Mouse (Mus musculus) splenic B cell, adult 2 months (primary cell): ENCODE results near the gene Hoxa3.

Experiments used
- DNase-seq: peaks from one replicate; pipeline ENCODE4 v3.0.0-alpha.2; 2011; ENCODE audit warnings: low read depth, low spot score
- H3K27me3 ChIP-seq: 2 replicates; pipeline ENCODE4 v1.6.1; 2012; ENCODE audit warnings: mild to moderate bottlenecking, low read length, moderate library complexity, mixed read lengths; ENCODE audit not compliant: control insufficient read depth, poor library complexity, insufficient read depth, severe bottlenecking
- H3K36me3 ChIP-seq: 2 replicates; pipeline ENCODE4 v1.6.1; 2012; ENCODE audit warnings: mild to moderate bottlenecking, low read length, moderate library complexity, mixed read lengths; ENCODE audit not compliant: control insufficient read depth, poor library complexity, insufficient read depth, severe bottlenecking

Gene Hoxa3

DNA sequence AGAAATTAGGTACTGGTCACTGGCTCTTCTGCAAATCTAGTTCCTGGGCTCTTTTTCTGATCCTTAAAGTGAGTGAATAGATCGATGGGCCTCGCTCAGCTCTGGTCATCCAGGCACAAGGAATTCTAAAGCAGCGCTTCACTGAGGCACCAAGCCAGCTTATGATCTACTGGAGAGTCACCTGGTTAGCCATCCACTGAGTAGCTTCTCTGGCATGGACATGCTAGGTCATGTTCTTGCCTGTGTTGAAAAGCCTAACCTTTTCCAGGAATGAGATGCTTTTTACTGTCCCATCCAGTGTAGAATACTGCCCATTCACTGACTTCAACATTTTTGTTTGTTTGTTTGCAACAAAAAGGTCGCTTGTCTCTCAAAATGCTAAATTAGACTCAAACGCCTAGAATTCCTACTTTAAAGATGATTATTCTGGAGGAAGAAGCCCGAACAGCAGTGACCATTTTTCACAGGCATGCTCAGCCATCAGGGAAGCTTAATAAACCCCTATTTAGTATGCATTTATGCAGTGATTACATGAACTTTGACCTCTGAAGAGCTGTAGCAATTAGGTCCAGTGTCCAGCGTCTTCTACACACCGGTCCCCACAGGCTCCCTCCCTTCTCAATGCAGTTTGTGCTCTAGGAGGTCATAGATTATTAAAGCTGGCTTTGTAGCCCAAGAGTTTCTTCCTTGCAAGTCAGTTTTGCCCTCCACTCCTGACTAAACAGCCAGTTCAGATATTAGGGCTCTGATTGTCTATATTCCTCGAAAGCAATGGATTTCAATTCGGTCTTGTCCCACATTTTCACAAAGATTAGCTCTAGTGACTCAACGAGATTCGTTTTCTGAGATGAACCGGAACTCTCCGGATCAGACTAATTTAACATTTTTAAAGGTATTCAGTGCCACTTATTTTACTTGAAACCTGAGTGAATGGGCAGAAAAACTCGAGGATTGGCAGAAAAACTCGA is 60.6 kb downstream of the Hoxa3 start:
- no peak for DNase-seq
- H3K27me3 ChIP-seq, result peaks cover 1% of the 10 kb centered on the region; the same call in 1 of the 2 replicates
- no peaks in the 10 kb centered on the region for H3K36me3 ChIP-seq

DNA sequence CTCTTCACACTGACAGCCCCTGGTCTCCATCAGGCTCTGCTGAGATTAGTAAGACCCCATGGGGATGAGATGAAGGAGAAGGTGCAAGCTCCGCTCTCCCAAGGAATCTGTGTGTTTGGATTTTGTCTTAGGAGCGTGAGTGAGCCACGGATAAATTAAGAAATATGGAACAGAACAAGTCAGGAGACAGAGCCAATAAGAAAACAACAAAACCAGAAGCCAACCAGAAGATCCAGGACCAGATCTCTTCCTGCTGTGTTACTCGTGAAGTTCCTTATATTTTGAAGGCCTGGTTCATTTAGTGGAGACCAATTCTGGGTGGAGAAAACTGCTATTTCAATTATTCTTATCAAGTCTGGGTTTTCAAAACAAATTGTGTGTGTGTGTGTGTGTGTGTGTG is 61.6 kb downstream of the Hoxa3 start:
- H3K27me3 ChIP-seq, result peaks cover 1% of the 10 kb centered on the region; the same call in 1 of the 2 replicates
- no peak for DNase-seq

DNA sequence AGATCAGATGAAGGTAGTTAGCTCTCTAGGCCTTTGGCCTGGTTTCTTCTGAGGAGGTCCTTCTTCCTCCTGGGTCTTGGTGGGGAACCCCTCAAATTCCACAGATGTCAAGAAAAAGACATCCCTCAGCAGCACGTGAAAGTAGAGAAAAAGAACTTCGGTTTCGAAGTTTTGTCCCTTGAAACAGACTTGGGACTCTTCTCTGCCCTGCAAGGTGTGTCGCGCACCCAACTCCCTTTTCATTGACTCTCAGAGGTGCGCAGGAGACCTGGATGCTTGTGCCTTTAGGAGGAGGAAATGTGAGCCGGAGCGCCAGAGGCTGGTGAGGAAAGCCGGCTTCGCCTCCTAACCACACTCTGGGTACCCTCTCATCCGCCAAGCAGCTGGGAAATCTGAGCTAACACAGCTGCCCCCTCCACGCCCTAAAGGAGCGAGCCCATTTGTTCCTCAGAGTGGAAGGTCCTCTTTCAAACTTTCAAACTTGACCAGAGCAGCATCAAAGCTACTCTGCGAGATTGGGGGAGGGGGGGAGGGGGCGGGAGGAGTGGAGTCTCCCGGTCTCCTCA is 62.7 kb downstream of the Hoxa3 start:
- no peak for DNase-seq
- peaks cover 1% of the 10 kb centered on the region; the same call in 1 of the 2 replicates for H3K27me3 ChIP-seq
- no peaks in the 10 kb centered on the region for H3K36me3 ChIP-seq

More for the DNA sequence above, 61.6 kb downstream of the Hoxa3 start:
- no peaks in the 10 kb centered on the region for H3K36me3 ChIP-seq

DNA sequence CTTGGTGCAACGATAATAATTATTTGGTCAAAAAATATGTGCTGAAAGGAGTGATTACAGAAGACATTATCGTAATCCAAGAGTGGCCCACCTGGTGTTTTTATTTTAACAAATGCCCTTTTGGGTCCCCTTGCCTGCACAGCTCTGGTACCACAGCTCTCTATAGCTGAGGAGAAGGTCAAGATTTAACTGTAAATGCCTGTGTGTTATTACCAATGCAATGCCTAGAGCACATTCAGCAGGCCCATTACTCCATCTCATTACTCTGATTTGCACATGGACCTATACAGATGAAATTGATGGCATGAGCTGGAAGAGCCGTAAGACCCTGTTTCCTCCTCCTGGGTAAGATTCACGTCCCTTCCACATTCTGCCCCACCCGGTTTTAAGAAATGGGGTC is 74.0 kb downstream of the Hoxa3 start:
- DNase-seq, result no peak

GRCm38 (mm10) chr6:52138576-52138975 is 74.6 kb downstream of the Hoxa3 start:
- DNase-seq, result no peak
- Histone ChIP-seq H3K36me3 (no peaks in the 10 kb centered on the region), H3K27me3 (no peaks in the 10 kb centered on the region)

More for the DNA sequence above, 74.0 kb downstream of the Hoxa3 start:
- no peaks in the 10 kb centered on the region for H3K27me3 ChIP-seq
- no peaks in the 10 kb centered on the region for H3K36me3 ChIP-seq

GRCm38 (mm10) chr6:52137841-52138535 is 75.1 kb downstream of the Hoxa3 start:
- Histone ChIP-seq H3K36me3 (no peaks in the 10 kb centered on the region), H3K27me3 (no peaks in the 10 kb centered on the region)
- DNase-seq, result no peak

DNA sequence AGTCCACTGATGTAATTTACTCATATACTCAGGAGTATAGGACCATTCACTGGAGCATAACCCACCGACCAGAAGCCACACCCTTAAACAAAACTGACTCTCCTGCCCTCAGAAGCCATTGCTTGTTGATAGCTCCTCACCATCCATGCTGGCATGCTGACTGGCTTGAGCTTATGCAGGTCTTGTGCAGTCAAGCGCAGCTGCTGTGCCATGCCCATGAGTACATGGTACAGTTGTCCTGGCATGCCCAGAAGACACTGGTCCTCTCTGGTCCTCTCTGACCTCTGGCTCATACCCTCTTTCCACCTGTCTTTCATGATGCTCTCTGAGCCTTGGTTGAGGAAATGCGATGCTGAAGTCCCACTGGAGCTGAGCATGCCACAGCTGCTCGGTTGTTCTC is 89.5 kb downstream of the Hoxa3 start:
- no peak for DNase-seq
- no peaks in the 10 kb centered on the region for H3K27me3 ChIP-seq
- H3K36me3 ChIP-seq, result no peaks in the 10 kb centered on the region

DNA sequence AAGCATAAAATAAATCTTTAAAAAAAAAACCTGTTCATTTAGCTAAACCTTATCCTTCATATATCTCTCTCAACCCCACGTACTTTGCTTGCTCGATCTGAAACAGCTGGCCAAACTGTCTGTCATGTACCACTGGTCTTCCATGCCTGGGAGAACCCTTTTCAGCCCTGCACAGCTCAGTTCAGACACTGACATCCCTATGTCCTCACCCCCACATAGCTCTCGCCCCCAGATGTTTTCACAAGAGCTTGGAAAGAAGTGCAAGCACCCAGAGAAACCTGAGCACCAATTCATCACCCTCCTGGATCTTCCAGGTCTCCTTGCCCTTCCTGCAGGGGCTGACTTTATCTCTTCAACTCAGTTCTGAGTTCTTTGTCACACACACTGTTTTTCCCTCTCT is 92.0 kb downstream of the Hoxa3 start:
- DNase-seq, result no peak

More for the DNA sequence above, 92.0 kb downstream of the Hoxa3 start:
- H3K36me3 ChIP-seq, result no peaks in the 10 kb centered on the region
- no peaks in the 10 kb centered on the region for H3K27me3 ChIP-seq
